In genomic region chr1:184882281-184883268, GRCm38 (mm10) we compare ENCODE assay signal across 9 mouse cellular contexts. TPM values are rescaled to one million over a fixed set of nuclear protein-coding genes. Genes with fewer than 3 reads are reported as not detected.
A peak's percentile ranks its signal among the peaks of the same experiment; 100 is the strongest.
DNase-seq lines count a peak whose midpoint lies in the region; ATAC-seq and TF ChIP-seq lines count a peak whose summit lies in the region.
"Had no signal": no experiment of that assay in that cellular context is flagged by ENCODE, and none has a peak within 500 bp of the region (broad histone marks: within the 10 kb centered on the region; RNA-seq: fewer than 3 reads in every experiment).

Gene C130074G19Rik, minus strand, starts transcription at chr1:184883218.

- H3K4me3 ChIP-seq in layer of hippocampus, adult 2 months, result peak within 1 kb of the TSS; percentile 48
- peak within 1 kb of the TSS; percentile 58 for H3K4me3 ChIP-seq in heart, embryonic 13.5 days
- H3K4me3 ChIP-seq in kidney, embryonic 15.5 days (replicated peaks), result peak within 1 kb of the TSS; percentile 50
- peak within 1 kb of the TSS; percentile 60 for H3K4me3 ChIP-seq in liver, embryonic 16.5 days (ENCODE audit: low read depth, low read length)
- H3K4me3 ChIP-seq in neural tube, embryonic 13.5 days, result peak within 1 kb of the TSS; percentile 43

- H3K27ac ChIP-seq in layer of hippocampus, adult 2 months, result peak within 1 kb of the TSS; percentile 72
- no peak within 1 kb of the TSS for H3K27ac ChIP-seq in heart, embryonic 13.5 days (replicated peaks)
- no peak within 1 kb of the TSS for H3K27ac ChIP-seq in kidney, embryonic 15.5 days
- peak within 1 kb of the TSS; percentile 66 for H3K27ac ChIP-seq in liver, embryonic 16.5 days (ENCODE audit: low read length)
- no peak within 1 kb of the TSS for H3K27ac ChIP-seq in neural tube, embryonic 13.5 days (replicated peaks)

- DNase-seq in layer of hippocampus, adult 2 months (ENCODE audit: low spot score in 2 of 2), result no peak
- DNase-seq in layer of hippocampus, adult 11-12 months (ENCODE audit: low spot score), result no peak
- peak; percentile 20 for DNase-seq in fibroblast of lung, adult 2 months (ENCODE audit: low read depth)
- peak; percentile 84 for DNase-seq in yolk sac, embryonic 10.5 days (ENCODE audit: low spot score)

- H3K27me3 ChIP-seq in heart, embryonic 13.5 days (replicated peaks), result peaks cover 51% of the 10 kb centered on the region
- peaks cover 44% of the 10 kb centered on the region for H3K27me3 ChIP-seq in kidney, embryonic 15.5 days
- H3K27me3 ChIP-seq in liver, embryonic 16.5 days (ENCODE audit: control insufficient read depth, insufficient read depth, low read depth, low read length), result peaks cover 26% of the 10 kb centered on the region
- H3K27me3 ChIP-seq in neural tube, embryonic 13.5 days, result peaks cover 43% of the 10 kb centered on the region

- 2% methylated on average over 77 of the region's 77 CpGs for WGBS in heart, embryonic 13.5 days
- WGBS in kidney, embryonic 15.5 days, result 2% methylated on average over 77 of the region's 77 CpGs
- 2% methylated on average over 77 of the region's 77 CpGs for WGBS in liver, embryonic 16.5 days (ENCODE audit: insufficient replicate concordance)
- 2% methylated on average over 76 of the region's 77 CpGs for WGBS in neural tube, embryonic 13.5 days

- H3K9ac ChIP-seq in heart, embryonic 13.5 days, result peak within 1 kb of the TSS; percentile 77
- H3K9ac ChIP-seq in kidney, embryonic 15.5 days, result peak within 1 kb of the TSS; percentile 38
- peak within 1 kb of the TSS; percentile 51 for H3K9ac ChIP-seq in liver, embryonic 16.5 days (ENCODE audit: low read depth, low read length)
- H3K9ac ChIP-seq in neural tube, embryonic 13.5 days, result peak within 1 kb of the TSS; percentile 62

- H3K9me3 ChIP-seq in heart, embryonic 13.5 days, result no peaks in the 10 kb centered on the region
- no peaks in the 10 kb centered on the region for H3K9me3 ChIP-seq in kidney, embryonic 15.5 days (replicated peaks)
- H3K9me3 ChIP-seq in liver, embryonic 16.5 days (replicated peaks; ENCODE audit: control insufficient read depth, low read length), result no peaks in the 10 kb centered on the region
- H3K9me3 ChIP-seq in neural tube, embryonic 13.5 days, result no peaks in the 10 kb centered on the region

- peak; percentile 71 for TF ChIP-seq CTCF in layer of hippocampus, adult 2 months (conservative IDR thresholded peaks at IDR 0.05)

- peak; percentile 31; the same call in 1 of the 2 replicates for ATAC-seq in heart, embryonic 13.5 days (ENCODE audit: extremely low read depth, insufficient number of reproducible peaks, low FRiP score, low TSS enrichment)
- ATAC-seq in kidney, embryonic 15.5 days (replicated peaks; ENCODE audit: low FRiP score), result peak; percentile 94
- ATAC-seq in liver, embryonic 16.5 days (ENCODE audit: low read depth), result peak; percentile 92
- ATAC-seq in neural tube, embryonic 13.5 days (ENCODE audit: low read depth), result peak; percentile 50

- no peaks in the 10 kb centered on the region for H3K36me3 ChIP-seq in heart, embryonic 13.5 days
- no peaks in the 10 kb centered on the region for H3K36me3 ChIP-seq in kidney, embryonic 15.5 days
- no peaks in the 10 kb centered on the region for H3K36me3 ChIP-seq in liver, embryonic 16.5 days (ENCODE audit: control insufficient read depth, insufficient read depth)
- H3K36me3 ChIP-seq in neural tube, embryonic 13.5 days, result no peaks in the 10 kb centered on the region

- peaks cover 13% of the 10 kb centered on the region; the same call in 1 of the 2 replicates for H3K4me1 ChIP-seq in heart, embryonic 13.5 days
- H3K4me1 ChIP-seq in kidney, embryonic 15.5 days, result peaks cover 18% of the 10 kb centered on the region
- H3K4me1 ChIP-seq in liver, embryonic 16.5 days (ENCODE audit: control insufficient read depth, low read depth, low read length), result no peaks in the 10 kb centered on the region; the same call in 1 of the 2 replicates
- H3K4me1 ChIP-seq in neural tube, embryonic 13.5 days (replicated peaks), result peaks cover 14% of the 10 kb centered on the region

- peak within 1 kb of the TSS; percentile 77 for H3K4me2 ChIP-seq in heart, embryonic 13.5 days
- peak within 1 kb of the TSS; percentile 72 for H3K4me2 ChIP-seq in kidney, embryonic 15.5 days
- peak within 1 kb of the TSS; percentile 24 for H3K4me2 ChIP-seq in liver, embryonic 16.5 days (ENCODE audit: low read depth, low read length)
- peak within 1 kb of the TSS; percentile 74 for H3K4me2 ChIP-seq in neural tube, embryonic 13.5 days

RNA-seq across cellular contexts. Expression of gene C130074G19Rik, which starts in this region (rescaled TPM):
- total RNA-seq in layer of hippocampus, adult 2 months (2021), result 1 to 10 TPM; 7.1 to 8.3 TPM
- 0.64 and 0.71 TPM in 2 replicates for polyA plus RNA-seq in heart, embryonic 13.5 days (2015; fragmentation: Nextera tagmentation; extraction: Ambion mirVana)
- 2.3 and 2.7 TPM in 2 replicates for polyA plus RNA-seq in kidney, embryonic 15.5 days (2015; fragmentation: Nextera tagmentation; extraction: Ambion mirVana)
- 1.9 and 2.0 TPM in 2 replicates for polyA plus RNA-seq in liver, embryonic 16.5 days (2015; fragmentation: Nextera tagmentation; extraction: Ambion mirVana)
- 1.2 and 1.6 TPM in 2 replicates for polyA plus RNA-seq in neural tube, embryonic 13.5 days (2015; fragmentation: Nextera tagmentation; extraction: Ambion mirVana)
- polyA plus RNA-seq: C2C12 had no signal

Comparison
In these comparisons a context has a peak if more than half of its experiments do, and no peak if none do; other contexts are left out.
1. Peak in ATAC-seq, H3K4me3 ChIP-seq, H3K9ac ChIP-seq and H3K4me2 ChIP-seq in heart, embryonic 13.5 days; RNA of the gene not detected or under 1 TPM.
2. DNase-seq: peak in fibroblast of lung, adult 2 months (single experiment) and yolk sac, embryonic 10.5 days (single experiment); none in layer of hippocampus, adult 2 months (0 of 2) and layer of hippocampus, adult 11-12 months (single experiment).
3. H3K27ac ChIP-seq: peak in layer of hippocampus, adult 2 months (single experiment) and liver, embryonic 16.5 days (single experiment); none in heart, embryonic 13.5 days (single experiment), kidney, embryonic 15.5 days (single experiment) and neural tube, embryonic 13.5 days (single experiment).
4. ATAC-seq: peak in every context shown above with its lines; median percentile 94 in kidney, embryonic 15.5 days; 92 in liver, embryonic 16.5 days; 50 in neural tube, embryonic 13.5 days; 31 in heart, embryonic 13.5 days.
5. H3K4me2 ChIP-seq: peak in every context shown above with its lines; median percentile 77 in heart, embryonic 13.5 days; 74 in neural tube, embryonic 13.5 days; 72 in kidney, embryonic 15.5 days; 24 in liver, embryonic 16.5 days.
6. Peak in every context shown above with its lines, with median percentiles within 50 percentile points of each other: H3K4me3 ChIP-seq and H3K9ac ChIP-seq.